Mouse (Mus musculus) stomach, postnatal 0 days (tissue): ENCODE results near the gene Nfe2l1.

Source experiments
- CTCF ChIP-seq: IDR thresholded peaks from 2 replicates; pipeline ENCODE4 v1.5.1; 2016; ENCODE audit warnings: antibody characterized with exemption, low read depth, mild to moderate bottlenecking, moderate library complexity
- EP300 ChIP-seq: optimal IDR thresholded peaks from 2 replicates; pipeline ENCODE3; 2016; ENCODE audit warnings: antibody characterized with exemption

DNA sequence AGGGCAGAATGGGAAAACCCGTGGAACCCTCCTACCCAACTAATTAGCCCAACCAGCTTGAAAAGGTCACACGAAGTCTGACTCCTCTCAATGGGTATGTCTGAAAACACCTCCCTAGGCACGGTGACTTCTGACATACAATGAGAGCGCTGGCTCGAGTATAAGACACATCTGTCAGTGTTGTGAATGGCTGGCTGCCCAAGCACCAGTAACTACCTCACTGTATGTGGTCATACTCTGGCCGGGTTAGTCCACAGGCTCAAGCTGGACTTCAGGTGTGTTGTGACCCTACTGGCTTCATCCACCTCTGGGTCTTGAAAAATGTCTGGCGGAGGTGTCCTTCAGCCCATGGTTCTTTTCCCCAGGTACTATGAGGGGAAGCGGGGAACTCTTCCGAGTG is 18.9 kb upstream of the Nfe2l1 start:
- no peak for TF ChIP-seq CTCF
- TF ChIP-seq EP300: no peak
